Mouse (Mus musculus): Measurements from ENCODE around the gene 2210407C18Rik. TPM values are rescaled to one million over a fixed set of nuclear protein-coding genes. Genes with fewer than 3 reads are reported as not detected.
A peak's percentile ranks its signal among the peaks of the same experiment; 100 is the strongest.

The 2210407C18Rik gene
- polyA plus RNA-seq (2014; fragmentation: Nextera tagmentation; extraction: Ambion mirVana): not detected in 2 replicates

- DNase-seq (ENCODE audit: low spot score): no peak
- Histone ChIP-seq H3K27me3 (ENCODE audit: control insufficient read depth, insufficient read depth, low read length) (no peaks in the 10 kb centered on the region), H3K27ac (ENCODE audit: low read depth, low read length) (no peak within 1 kb of the TSS), H3K36me3 (ENCODE audit: control insufficient read depth, insufficient read depth, low read length) (no peaks in the 10 kb centered on the region), H3K9ac (ENCODE audit: low read length) (no peak within 1 kb of the TSS), H3K4me2 (ENCODE audit: low read depth, low read length, severe bottlenecking) (no peak within 1 kb of the TSS), H3K4me1 (replicated peaks; ENCODE audit: control insufficient read depth, insufficient read depth, low read length) (no peaks in the 10 kb centered on the region), H3K4me3 (ENCODE audit: low read depth, low read length) (no peak within 1 kb of the TSS), H3K9me3 (ENCODE audit: control insufficient read depth, low read length) (no peaks in the 10 kb centered on the region)
- no peak for ATAC-seq (replicated peaks; ENCODE audit: low FRiP score)
- 89% methylated on average over 4 of the region's 4 CpGs for WGBS
These were observed at the start of gene 2210407C18Rik for GRCm38 (mm10) chr11:58615975-58616374. 2210407C18Rik (minus strand) TSS chr11:58616075.

- no peaks in the 10 kb centered on the region for H3K4me1 ChIP-seq (replicated peaks; ENCODE audit: control insufficient read depth, insufficient read depth, low read length)
- H3K9ac ChIP-seq (ENCODE audit: low read length): no peak within 1 kb of the TSS
- no peak for DNase-seq (ENCODE audit: low spot score)
- H3K4me2 ChIP-seq (ENCODE audit: low read depth, low read length, severe bottlenecking): no peak within 1 kb of the TSS
- H3K9me3 ChIP-seq (ENCODE audit: control insufficient read depth, low read length): no peaks in the 10 kb centered on the region
- ATAC-seq (replicated peaks; ENCODE audit: low FRiP score): no peak
- no peaks in the 10 kb centered on the region for H3K36me3 ChIP-seq (ENCODE audit: control insufficient read depth, insufficient read depth, low read length)
- 89% methylated on average over 4 of the region's 4 CpGs for WGBS
- H3K27me3 ChIP-seq (ENCODE audit: control insufficient read depth, insufficient read depth, low read length): no peaks in the 10 kb centered on the region
- no peak within 1 kb of the TSS for H3K4me3 ChIP-seq (ENCODE audit: low read depth, low read length)
- H3K27ac ChIP-seq (ENCODE audit: low read depth, low read length): no peak within 1 kb of the TSS
These were observed 42.7 kb upstream of the 2210407C18Rik start, which contains the start of gene Olfr322 for GRCm38 (mm10) chr11:58658596-58658995. Olfr322 (plus strand) TSS chr11:58658782.

GRCm38 (mm10) chr11:58655151-58655550 lies 39.3 kb upstream of the 2210407C18Rik start:
- H3K9me3 ChIP-seq (ENCODE audit: control insufficient read depth, low read length): no peaks in the 10 kb centered on the region
- no peak overlapping the region for H3K4me3 ChIP-seq (ENCODE audit: low read depth, low read length)
- no peaks in the 10 kb centered on the region for H3K27me3 ChIP-seq (ENCODE audit: control insufficient read depth, insufficient read depth, low read length)
- ATAC-seq (replicated peaks; ENCODE audit: low FRiP score) (no peak), DNase-seq (ENCODE audit: low spot score) (no peak)
- no peak overlapping the region for H3K4me2 ChIP-seq (ENCODE audit: low read depth, low read length, severe bottlenecking)
- no peaks in the 10 kb centered on the region for H3K4me1 ChIP-seq (replicated peaks; ENCODE audit: control insufficient read depth, insufficient read depth, low read length)
- WGBS: 94% methylated on average over 3 of the region's 3 CpGs
- H3K9ac ChIP-seq (ENCODE audit: low read length): no peak overlapping the region
- no peak overlapping the region for H3K27ac ChIP-seq (ENCODE audit: low read depth, low read length)
- no peaks in the 10 kb centered on the region for H3K36me3 ChIP-seq (ENCODE audit: control insufficient read depth, insufficient read depth, low read length)

GRCm38 (mm10) chr11:58643350-58643749 lies 27.5 kb upstream of the 2210407C18Rik start:
- Histone ChIP-seq H3K9me3 (ENCODE audit: control insufficient read depth, low read length) (no peaks in the 10 kb centered on the region), H3K4me1 (replicated peaks; ENCODE audit: control insufficient read depth, insufficient read depth, low read length) (0 out of 2 replicates have a peak, but pooled peaks cover 5% of the 10 kb centered on the region), H3K36me3 (ENCODE audit: control insufficient read depth, insufficient read depth, low read length) (no peaks in the 10 kb centered on the region), H3K9ac (ENCODE audit: low read length) (no peak overlapping the region), H3K4me3 (ENCODE audit: low read depth, low read length) (no peak overlapping the region), H3K4me2 (ENCODE audit: low read depth, low read length, severe bottlenecking) (no peak overlapping the region), H3K27me3 (ENCODE audit: control insufficient read depth, insufficient read depth, low read length) (peaks cover 2% of the 10 kb centered on the region), H3K27ac (ENCODE audit: low read depth, low read length) (no peak overlapping the region)
- ATAC-seq (replicated peaks; ENCODE audit: low FRiP score): no peak
- peak; percentile 77 for DNase-seq (ENCODE audit: low spot score)
- WGBS: 45% methylated on average over 6 of the region's 6 CpGs

GRCm38 (mm10) chr11:58641638-58642358 lies 25.9 kb upstream of the 2210407C18Rik start:
- peaks cover 2% of the 10 kb centered on the region for H3K27me3 ChIP-seq (ENCODE audit: control insufficient read depth, insufficient read depth, low read length)
- no peak for DNase-seq (ENCODE audit: low spot score)
- H3K36me3 ChIP-seq (ENCODE audit: control insufficient read depth, insufficient read depth, low read length): no peaks in the 10 kb centered on the region
- H3K9me3 ChIP-seq (ENCODE audit: control insufficient read depth, low read length): no peaks in the 10 kb centered on the region
- no peak overlapping the region for H3K4me3 ChIP-seq (ENCODE audit: low read depth, low read length)
- H3K4me2 ChIP-seq (ENCODE audit: low read depth, low read length, severe bottlenecking): no peak overlapping the region
- 86% methylated on average over 13 of the region's 13 CpGs for WGBS
- H3K9ac ChIP-seq (ENCODE audit: low read length): no peak overlapping the region
- no peak for ATAC-seq (replicated peaks; ENCODE audit: low FRiP score)
- H3K27ac ChIP-seq (ENCODE audit: low read depth, low read length): 0 out of 2 replicates have a peak overlapping the region, but pooled peaks have one; percentile 37
- 0 out of 2 replicates have a peak, but pooled peaks cover 5% of the 10 kb centered on the region for H3K4me1 ChIP-seq (replicated peaks; ENCODE audit: control insufficient read depth, insufficient read depth, low read length)

- peaks cover 2% of the 10 kb centered on the region for H3K27me3 ChIP-seq (ENCODE audit: control insufficient read depth, insufficient read depth, low read length)
These were observed 25.2 kb upstream of the 2210407C18Rik start for GRCm38 (mm10) chr11:58641057-58641456.

GRCm38 (mm10) chr11:58640272-58640867 lies 24.5 kb upstream of the 2210407C18Rik start, which contains the start of gene Trim58:
Trim58 (plus strand) TSS chr11:58640465.
- WGBS: 3% methylated on average over 34 of the region's 34 CpGs
- peak; percentile 70 for DNase-seq (ENCODE audit: low spot score)
- H3K36me3 ChIP-seq (ENCODE audit: control insufficient read depth, insufficient read depth, low read length): no peaks in the 10 kb centered on the region
- H3K4me3 ChIP-seq (ENCODE audit: low read depth, low read length): peak within 1 kb of the TSS; percentile 35
- no peaks in the 10 kb centered on the region for H3K9me3 ChIP-seq (ENCODE audit: control insufficient read depth, low read length)
- peaks cover 2% of the 10 kb centered on the region for H3K27me3 ChIP-seq (ENCODE audit: control insufficient read depth, insufficient read depth, low read length)
- H3K4me2 ChIP-seq (ENCODE audit: low read depth, low read length, severe bottlenecking): peak within 1 kb of the TSS; percentile 87
- peak within 1 kb of the TSS; percentile 57 for H3K9ac ChIP-seq (ENCODE audit: low read length)
- no peak; the same call in 1 of the 2 replicates for ATAC-seq (replicated peaks; ENCODE audit: low FRiP score)
- peak within 1 kb of the TSS; percentile 37; the same call in 1 of the 2 replicates for H3K27ac ChIP-seq (ENCODE audit: low read depth, low read length)
- 0 out of 2 replicates have a peak, but pooled peaks cover 5% of the 10 kb centered on the region for H3K4me1 ChIP-seq (replicated peaks; ENCODE audit: control insufficient read depth, insufficient read depth, low read length)

More at GRCm38 (mm10) chr11:58641057-58641456, 25.2 kb upstream of the 2210407C18Rik start:
- WGBS: 27% methylated on average over 14 of the region's 14 CpGs
- Histone ChIP-seq H3K4me2 (ENCODE audit: low read depth, low read length, severe bottlenecking) (peak overlapping the region; percentile 87), H3K9ac (ENCODE audit: low read length) (no peak overlapping the region), H3K9me3 (ENCODE audit: control insufficient read depth, low read length) (no peaks in the 10 kb centered on the region), H3K4me3 (ENCODE audit: low read depth, low read length) (peak overlapping the region; percentile 35; the same call in 1 of the 2 replicates), H3K36me3 (ENCODE audit: control insufficient read depth, insufficient read depth, low read length) (no peaks in the 10 kb centered on the region), H3K4me1 (replicated peaks; ENCODE audit: control insufficient read depth, insufficient read depth, low read length) (0 out of 2 replicates have a peak, but pooled peaks cover 5% of the 10 kb centered on the region), H3K27ac (ENCODE audit: low read depth, low read length) (0 out of 2 replicates have a peak overlapping the region, but pooled peaks have one; percentile 37)
- no peak for DNase-seq (ENCODE audit: low spot score)
- ATAC-seq (replicated peaks; ENCODE audit: low FRiP score): no peak

- no peaks in the 10 kb centered on the region for H3K9me3 ChIP-seq (ENCODE audit: control insufficient read depth, low read length)
- H3K4me2 ChIP-seq (ENCODE audit: low read depth, low read length, severe bottlenecking): no peak overlapping the region
- no peaks in the 10 kb centered on the region for H3K36me3 ChIP-seq (ENCODE audit: control insufficient read depth, insufficient read depth, low read length)
- H3K27ac ChIP-seq (ENCODE audit: low read depth, low read length): no peak overlapping the region
- no peak for DNase-seq (ENCODE audit: low spot score)
- no peak for ATAC-seq (replicated peaks; ENCODE audit: low FRiP score)
- H3K27me3 ChIP-seq (ENCODE audit: control insufficient read depth, insufficient read depth, low read length): peaks cover 2% of the 10 kb centered on the region
- 63% methylated on average over 7 of the region's 7 CpGs for WGBS
- no peak overlapping the region for H3K9ac ChIP-seq (ENCODE audit: low read length)
- no peak overlapping the region for H3K4me3 ChIP-seq (ENCODE audit: low read depth, low read length)
- H3K4me1 ChIP-seq (replicated peaks; ENCODE audit: control insufficient read depth, insufficient read depth, low read length): 0 out of 2 replicates have a peak, but pooled peaks cover 5% of the 10 kb centered on the region
These were observed 22.4 kb upstream of the 2210407C18Rik start for GRCm38 (mm10) chr11:58638176-58638701.

All from forebrain, embryonic 11.5 days (tissue).